36 mouse cellular contexts compared by ENCODE assay signal in genomic region chr5:135368312-135368711, GRCm38 (mm10). TPM values are rescaled to one million over a fixed set of nuclear protein-coding genes. Genes with fewer than 3 reads are reported as not detected.
DNase-seq lines count a peak whose midpoint lies in the region; ATAC-seq and TF ChIP-seq lines count a peak whose summit lies in the region.
"Had no signal": no experiment of that assay in that cellular context is flagged by ENCODE, and none has a peak within 500 bp of the region (broad histone marks: within the 10 kb centered on the region; RNA-seq: fewer than 3 reads in every experiment).

No protein-coding gene starts in this region.

- no peak overlapping the region for H3ac ChIP-seq in myocyte (ENCODE audit: control insufficient read depth, insufficient read length)

- no peak overlapping the region for H3K4me3 ChIP-seq in lung, postnatal 0 days (ENCODE audit: low read depth, low read length)
- H3K4me3 ChIP-seq in lung, adult 2 months (replicated peaks; ENCODE audit: extremely low read depth, low read depth, low read length) = no peak overlapping the region
- H3K4me3 ChIP-seq in brown adipose tissue, adult 24 weeks (ENCODE audit: insufficient read depth, low read depth, low read length) = no peak overlapping the region
- H3K4me3 ChIP-seq in myocyte = peak overlapping the region; percentile 83

- H3K9ac ChIP-seq in lung, postnatal 0 days (replicated peaks; ENCODE audit: low read depth) = no peak overlapping the region
- H3K9ac ChIP-seq: forebrain, embryonic 13.5 days; intestine, embryonic 15.5 days; liver, postnatal 0 days; neural tube, embryonic 15.5 days; stomach, embryonic 15.5 days had no signal

- H3K4me2 ChIP-seq in lung, postnatal 0 days (replicated peaks; ENCODE audit: low read depth, low read length) = no peak overlapping the region
- no peak overlapping the region for H3K4me2 ChIP-seq in myocyte (ENCODE audit: low read depth)

- H3K4me1 ChIP-seq in lung, postnatal 0 days (ENCODE audit: insufficient read depth, low read depth, low read length) = peaks cover 4% of the 10 kb centered on the region; the same call in 1 of the 2 replicates
- H3K4me1 ChIP-seq in lung, adult 2 months (ENCODE audit: control insufficient read depth, insufficient read depth, low read length) = peaks cover 3% of the 10 kb centered on the region; the same call in 1 of the 2 replicates
- no peaks in the 10 kb centered on the region for H3K4me1 ChIP-seq in brown adipose tissue, adult 24 weeks (ENCODE audit: control insufficient read depth, insufficient read depth, insufficient read length, low read length)

- H3K9me3 ChIP-seq in lung, postnatal 0 days (ENCODE audit: low read length) = no peaks in the 10 kb centered on the region
- H3K9me3 ChIP-seq: embryonic facial prominence, embryonic 13.5 days; forebrain, embryonic 13.5 days; intestine, embryonic 15.5 days; limb, embryonic 10.5 days; neural tube, embryonic 15.5 days; stomach, embryonic 15.5 days had no signal

- no peak for TF ChIP-seq POLR2A in lung, adult 2 months (IDR thresholded peaks at IDR 0.05; ENCODE audit: borderline replicate concordance, extremely low read depth, low read depth, low read length)
- TF ChIP-seq POLR2A in myocyte (IDR thresholded peaks at IDR 0.05; ENCODE audit: insufficient read length, low read depth) = no peak

- 71% methylated on average over 6 of the region's 6 CpGs for WGBS in lung, postnatal 0 days
- WGBS in lung, adult 2 months = 75% methylated on average over 6 of the region's 6 CpGs

- H3K27me3 ChIP-seq in lung, postnatal 0 days (replicated peaks; ENCODE audit: insufficient read depth, low read length) = no peaks in the 10 kb centered on the region
- H3K27me3 ChIP-seq in myocyte (ENCODE audit: control insufficient read depth, insufficient read depth, insufficient read length) = no peaks in the 10 kb centered on the region
- H3K27me3 ChIP-seq: embryonic facial prominence, embryonic 13.5 days; intestine, embryonic 15.5 days; neural tube, embryonic 15.5 days; stomach, embryonic 15.5 days had no signal

- TF ChIP-seq CTCF in lung, postnatal 0 days (IDR thresholded peaks at IDR 0.05) = no peak
- TF ChIP-seq CTCF in lung, adult 2 months (IDR thresholded peaks at IDR 0.05; ENCODE audit: insufficient read depth, low read length) = no peak

- no peak overlapping the region for H3K27ac ChIP-seq in lung, postnatal 0 days (ENCODE audit: low read length)
- H3K27ac ChIP-seq in brown adipose tissue, adult 24 weeks (replicated peaks; ENCODE audit: low read depth, low read length) = peak overlapping the region; percentile 73
- H3K27ac ChIP-seq: embryonic facial prominence, embryonic 13.5 days; forebrain, embryonic 13.5 days; gastrocnemius, adult 2 months; hindbrain, embryonic 10.5 days; intestine, embryonic 15.5 days; limb, embryonic 10.5 days; macrophage; neural tube, embryonic 15.5 days; stomach, embryonic 15.5 days had no signal

- peak; percentile 40 for ATAC-seq in lung, postnatal 0 days
- ATAC-seq: hindbrain, embryonic 16.5 days; intestine, embryonic 15.5 days; liver, postnatal 0 days had no signal

- intact Hi-C loops in left cerebral cortex, postnatal 10 days (cut with DNase I) = no loop called here

- peak; percentile 12; the same call in 1 of the 2 replicates for TF ChIP-seq EP300 in lung, postnatal 0 days (IDR thresholded peaks at IDR 0.05)

- peak; percentile 79 for DNase-seq in lung, postnatal 0 days (ENCODE audit: low spot score)
- DNase-seq in lung, adult 2 months = no peak
- DNase-seq in A20 (ENCODE audit: low read depth, low spot score) = peak; percentile 13
- DNase-seq in thymus, postnatal 0 days (ENCODE audit: low spot score) = no peak
- no peak for DNase-seq in left cerebral cortex, postnatal 10 days (ENCODE audit: extremely low spot score in 1 of 2, low spot score in 2 of 2)
- DNase-seq: cerebellum, adult 2 months; cerebellum, postnatal 25 days; gastrocnemius, adult 2 months; heart, adult 11 months; kidney, adult 8-10 months; kidney, postnatal 14 days; liver; liver, postnatal 0 days; right cerebral cortex, adult 18-20 months had no signal

- peaks cover 15% of the 10 kb centered on the region for H3K79me2 ChIP-seq in myocyte (ENCODE audit: control insufficient read depth, insufficient read depth)

- H3K36me3 ChIP-seq in lung, postnatal 0 days (ENCODE audit: insufficient read depth, low read length) = no peaks in the 10 kb centered on the region
- peaks cover 1% of the 10 kb centered on the region for H3K36me3 ChIP-seq in myocyte (ENCODE audit: control insufficient read depth, insufficient read depth)

TF ChIP-seq in myocyte, 11 proteins besides CTCF, POLR2A, EP300 and RAD21:
- TF ChIP-seq MAX (IDR thresholded peaks at IDR 0.05; ENCODE audit: low read depth) = no peak
- TF ChIP-seq REST (IDR thresholded peaks at IDR 0.05; ENCODE audit: insufficient read depth, insufficient read length) = no peak
- TF ChIP-seq CEBPB (IDR thresholded peaks at IDR 0.05; ENCODE audit: insufficient read depth, poor library complexity, severe bottlenecking) = no peak
- TF ChIP-seq MYOD1 (IDR thresholded peaks at IDR 0.05; ENCODE audit: control insufficient read depth in 1 of 3, insufficient read length in 2 of 3, low read depth in 2 of 3) = no peak
- TF ChIP-seq POLR2AphosphoS2 (IDR thresholded peaks at IDR 0.05; ENCODE audit: insufficient read length, low read depth) = no peak
- no peak for TF ChIP-seq MYOG (IDR thresholded peaks at IDR 0.05; ENCODE audit: control insufficient read depth in 1 of 3, insufficient read depth in 1 of 3, insufficient read length in 2 of 3, low read depth in 2 of 3)
- no peak for TF ChIP-seq E2F4 (IDR thresholded peaks at IDR 0.05; ENCODE audit: insufficient read depth)
- no peak for TF ChIP-seq SRF (IDR thresholded peaks at IDR 0.05; ENCODE audit: control insufficient read depth, insufficient read length, low read depth)
- TF ChIP-seq TCF12 (IDR thresholded peaks at IDR 0.05; ENCODE audit: insufficient read depth, poor library complexity, severe bottlenecking) = no peak
- TF ChIP-seq USF1 (IDR thresholded peaks at IDR 0.05; ENCODE audit: low read depth) = no peak
- TF ChIP-seq TCF3 (IDR thresholded peaks at IDR 0.05; ENCODE audit: insufficient read length, low read depth) = no peak

RNA-seq across cellular contexts. Expression of gene Nsun5, which starts 1.4 kb away (rescaled TPM):
- polyA plus RNA-seq in lung, postnatal 0 days (2015; fragmentation: Nextera tagmentation; extraction: Ambion mirVana) = 13.5 and 13.6 TPM in 2 replicates
- polyA plus RNA-seq in lung, adult 2 months (2012; rRNA removed) = 27.3 and 29.4 TPM in 2 replicates
- 7.3 and 12.6 TPM in 2 replicates for polyA plus RNA-seq in brown adipose tissue, adult 24 weeks (2012; ENCODE audit: insufficient read depth, insufficient read length, missing spikeins)
- 22.7 TPM for polyA plus RNA-seq in myocyte (2012; fragmentation: generic; extraction: Trizol)
- polyA plus RNA-seq in thymus, postnatal 0 days (2015; fragmentation: Nextera tagmentation; extraction: Ambion mirVana) = 37.5 and 40.1 TPM in 2 replicates
- total RNA-seq in left cerebral cortex, postnatal 10 days (2021) = 10 to 100 TPM; 20.4 to 25.7 TPM

RNA-seq across cellular contexts. Expression of gene Trim50, which starts 15.2 kb away (rescaled TPM):
- polyA plus RNA-seq in lung, postnatal 0 days (2015; fragmentation: Nextera tagmentation; extraction: Ambion mirVana) = not detected in 2 replicates
- polyA plus RNA-seq in lung, adult 2 months (2012; rRNA removed) = not detected in 2 replicates
- polyA plus RNA-seq in brown adipose tissue, adult 24 weeks (2012; ENCODE audit: insufficient read depth, insufficient read length, missing spikeins) = not detected in 2 replicates
- polyA plus RNA-seq in myocyte (2012; fragmentation: generic; extraction: Trizol) = not detected
- polyA plus RNA-seq in thymus, postnatal 0 days (2015; fragmentation: Nextera tagmentation; extraction: Ambion mirVana) = not detected in 2 replicates
- total RNA-seq in left cerebral cortex, postnatal 10 days (2021) = not detected
- total RNA-seq: gastrocnemius, adult 2 months; layer of hippocampus, adult 18-20 months; layer of hippocampus, postnatal 14 days; left cerebral cortex, adult 8-10 months; MEL had no signal
- polyA plus RNA-seq: C2C12; erythroblast, embryonic 14.5 days; forebrain, embryonic 13.5 days; frontal cortex, adult 2 months; heart, embryonic 11.5 days; heart, postnatal 0 days; hindbrain, embryonic 16.5 days; limb, embryonic 10.5 days; liver, postnatal 0 days; macrophage; midbrain, embryonic 14.5 days; neural tube, embryonic 15.5 days; urinary bladder, adult 2 months had no signal

RNA-seq across cellular contexts. Expression of gene Fkbp6, which starts 18.5 kb away (rescaled TPM):
- not detected in 2 replicates for polyA plus RNA-seq in lung, postnatal 0 days (2015; fragmentation: Nextera tagmentation; extraction: Ambion mirVana)
- polyA plus RNA-seq in lung, adult 2 months (2012; rRNA removed) = not detected in 2 replicates
- polyA plus RNA-seq in brown adipose tissue, adult 24 weeks (2012; ENCODE audit: insufficient read depth, insufficient read length, missing spikeins) = not detected in 2 replicates
- not detected for polyA plus RNA-seq in myocyte (2012; fragmentation: generic; extraction: Trizol)
- polyA plus RNA-seq in thymus, postnatal 0 days (2015; fragmentation: Nextera tagmentation; extraction: Ambion mirVana) = 0.16 TPM in 1 of 2 replicates, not detected in the other
- total RNA-seq in left cerebral cortex, postnatal 10 days (2021) = under 1 TPM in 1 of 2 experiments, not detected in 1; 0.65 TPM
- total RNA-seq: gastrocnemius, adult 2 months; layer of hippocampus, postnatal 14 days had no signal
- polyA plus RNA-seq: C2C12; cerebellum, adult 2 months; embryonic facial prominence, embryonic 13.5 days; erythroblast, embryonic 14.5 days; forebrain, embryonic 13.5 days; heart, postnatal 0 days; limb, embryonic 10.5 days; liver, postnatal 0 days; macrophage; urinary bladder, adult 2 months had no signal

RNA-seq across cellular contexts. Expression of gene Pom121, which starts 26.0 kb away (rescaled TPM):
- 3.9 and 4.7 TPM in 2 replicates for polyA plus RNA-seq in lung, postnatal 0 days (2015; fragmentation: Nextera tagmentation; extraction: Ambion mirVana)
- polyA plus RNA-seq in lung, adult 2 months (2012; rRNA removed) = 18.1 and 19.0 TPM in 2 replicates
- 7.6 and 8.9 TPM in 2 replicates for polyA plus RNA-seq in brown adipose tissue, adult 24 weeks (2012; ENCODE audit: insufficient read depth, insufficient read length, missing spikeins)
- polyA plus RNA-seq in myocyte (2012; fragmentation: generic; extraction: Trizol) = 14.0 TPM
- polyA plus RNA-seq in thymus, postnatal 0 days (2015; fragmentation: Nextera tagmentation; extraction: Ambion mirVana) = 8.5 and 10.4 TPM in 2 replicates
- total RNA-seq in left cerebral cortex, postnatal 10 days (2021) = 10 to 100 TPM; 37.5 to 39.1 TPM

Comparison
In these comparisons a context has a peak if more than half of its experiments do, and no peak if none do; other contexts are left out.
1. DNase-seq: peak in lung, postnatal 0 days (single experiment) and A20 (single experiment); none in lung, adult 2 months (single experiment), thymus, postnatal 0 days (single experiment) and left cerebral cortex, postnatal 10 days (0 of 2).